Mouse (Mus musculus): Measurements from ENCODE around the gene 6330409D20Rik.

DNA sequence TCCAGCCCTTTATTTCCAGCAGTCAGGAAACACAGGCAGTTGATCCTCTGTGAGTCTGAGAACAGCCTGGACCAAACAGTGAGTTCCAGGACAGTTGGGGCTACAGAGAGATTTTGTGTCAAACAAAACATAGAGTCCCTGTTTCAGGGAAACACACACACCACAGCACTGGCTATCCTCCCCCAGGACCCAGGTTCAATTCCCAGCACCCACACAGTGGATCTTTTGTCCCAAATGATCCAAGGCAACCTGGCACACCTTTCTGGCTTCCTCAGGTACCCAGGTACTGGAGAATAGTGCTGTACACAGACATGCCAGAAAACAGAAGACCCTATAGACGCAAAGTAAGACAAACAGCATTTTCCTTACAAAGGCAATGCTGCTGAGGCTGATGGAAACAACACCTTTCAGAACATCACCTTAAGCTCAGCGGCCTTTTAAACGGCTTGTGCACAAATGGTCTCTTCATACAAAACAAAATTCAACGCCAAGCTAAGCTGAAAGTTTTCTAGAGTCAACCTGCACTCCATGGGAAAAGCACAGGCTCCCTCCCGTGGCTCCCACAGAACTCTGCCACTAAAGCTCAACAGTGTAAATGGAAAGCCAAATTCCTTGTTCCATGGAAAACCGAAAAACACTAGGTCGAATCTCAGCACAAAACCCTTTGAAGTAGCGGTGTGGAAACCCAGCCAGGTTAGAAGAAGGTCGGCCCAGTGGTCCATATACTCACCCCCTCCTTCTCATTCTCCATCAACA lies 29.3 kb downstream of the 6330409D20Rik start:
- TF ChIP-seq CTCF (conservative IDR thresholded peaks at IDR 0.05; ENCODE audit: low read length) (no peak), POU5F1 (IDR thresholded peaks at IDR 0.05; ENCODE audit: borderline replicate concordance, low read length) (no peak), NANOG (IDR thresholded peaks at IDR 0.05; ENCODE audit: borderline replicate concordance, low read length) (no peak)

Data from E14TG2a.4 (cell line).